Mouse (Mus musculus) inflammation-experienced regulatory T-cells, adult 16 weeks (primary cell): ENCODE measurements around the gene 9930111J21Rik1. TPM values are rescaled to one million over a fixed set of nuclear protein-coding genes. Genes with fewer than 3 reads are reported as not detected.

Experiments used
- polyA plus RNA-seq: library from polyadenylated mRNA; unstranded; fragments of 100-300 nt; shearing (Covaris generic); gene quantifications from one replicate; pipeline ENCODE4 v1.2.1, GENCODE M21; 2017

The 9930111J21Rik1 gene
- polyA plus RNA-seq = 317 TPM

GRCm38 (mm10) chr11:48979251-48979650, at the start of gene 9930111J21Rik1:
Gene 9930111J21Rik1 (minus strand): TSS chr11:48979398.

GRCm38 (mm10) chr11:48994018-48994417, 14.8 kb upstream of the 9930111J21Rik1 start, which contains the start of gene Tgtp1:
Gene Tgtp1 (minus strand): TSS chr11:48994172.

GRCm38 (mm10) chr11:48991740-48992520, 12.7 kb upstream of the 9930111J21Rik1 start, which contains the start of gene Gm12185:
Gene Gm12185 (minus strand): TSS chr11:48992226.

GRCm38 (mm10) chr11:48978240-48978939, 808 bp downstream of the 9930111J21Rik1 start, which contains the start of gene Olfr56:
Gene Olfr56 (plus strand): TSS chr11:48978889.

GRCm38 (mm10) chr11:48946090-48946489, 33.1 kb downstream of the 9930111J21Rik1 start, which contains the start of gene Psme2b:
Gene Psme2b (minus strand): TSS chr11:48946190.

GRCm38 (mm10) chr11:48902021-48902420, 77.2 kb downstream of the 9930111J21Rik1 start, which contains the start of gene Gm5431:
Gene Gm5431 (minus strand): TSS chr11:48902214.

Other genes with a start within 250 kb of the 9930111J21Rik1 start
- 661 TPM for gene Rack1, start 179.1 kb downstream of the 9930111J21Rik1 start, polyA plus RNA-seq
- 2.5 TPM for gene Trim41, start 162.0 kb downstream of the 9930111J21Rik1 start, polyA plus RNA-seq
- gene Trim7, start 153.3 kb downstream of the 9930111J21Rik1 start, polyA plus RNA-seq = 0.46 TPM
- gene Gm12184, start 152.7 kb downstream of the 9930111J21Rik1 start, polyA plus RNA-seq = 2.0 TPM
- 181 TPM for gene Irgm1, start 107.7 kb downstream of the 9930111J21Rik1 start, polyA plus RNA-seq
- 2.0 TPM for gene Gm5431, start 77.2 kb downstream of the 9930111J21Rik1 start, polyA plus RNA-seq
- 281 TPM for gene Psme2b, start 33.2 kb downstream of the 9930111J21Rik1 start, polyA plus RNA-seq
- gene Olfr56, start 509 bp downstream of the 9930111J21Rik1 start, polyA plus RNA-seq = 0.62 TPM
- 6.6 TPM for gene Gm12185, start 12.8 kb upstream of the 9930111J21Rik1 start, polyA plus RNA-seq
- 266 TPM for gene Tgtp1, start 14.8 kb upstream of the 9930111J21Rik1 start, polyA plus RNA-seq
- gene 9930111J21Rik2, start 71.8 kb upstream of the 9930111J21Rik1 start, polyA plus RNA-seq = 161 TPM
- gene Tgtp2, start 84.8 kb upstream of the 9930111J21Rik1 start, polyA plus RNA-seq = 364 TPM
- 525 TPM for gene Ifi47, start 97.2 kb upstream of the 9930111J21Rik1 start, polyA plus RNA-seq
- not detected for gene Olfr1396, start 135.5 kb upstream of the 9930111J21Rik1 start, polyA plus RNA-seq
- gene Olfr1395, start 162.9 kb upstream of the 9930111J21Rik1 start, polyA plus RNA-seq = not detected
- gene Olfr1394, start 175.0 kb upstream of the 9930111J21Rik1 start, polyA plus RNA-seq = not detected
- gene Btnl9, start 207.8 kb upstream of the 9930111J21Rik1 start, polyA plus RNA-seq = 0.16 TPM
- gene Zfp62, start 223.9 kb upstream of the 9930111J21Rik1 start, polyA plus RNA-seq = 88.1 TPM